Mouse (Mus musculus) kidney, postnatal 25 days (tissue): ENCODE results near the gene Chaf1b.

ENCODE experiments used
- DNase-seq, 2 experiments: peaks; one replicate each; pipeline ENCODE4 v3.0.0; 2021; ENCODE audit warnings: mixed read lengths in 2 of 2

Gene Chaf1b

GRCm38 (mm10) chr16:93883423-93884085, at the start of gene Chaf1b:
TSS of gene Chaf1b (plus strand) at chr16:93883901.
- peak; percentile 97 to 98 for DNase-seq

- DNase-seq: no peak
These were observed 49.6 kb upstream of the Chaf1b start for GRCm38 (mm10) chr16:93834076-93834475.

GRCm38 (mm10) chr16:93839049-93839448, 44.7 kb upstream of the Chaf1b start:
- no peak for DNase-seq

GRCm38 (mm10) chr16:93850527-93850926, 33.2 kb upstream of the Chaf1b start:
- DNase-seq: no peak

GRCm38 (mm10) chr16:93859967-93860366, 23.7 kb upstream of the Chaf1b start:
- DNase-seq: no peak

- peak; percentile 49 to 64 for DNase-seq
These were observed 23.0 kb upstream of the Chaf1b start for GRCm38 (mm10) chr16:93860686-93861085.

GRCm38 (mm10) chr16:93874841-93875240, 8.9 kb upstream of the Chaf1b start:
- no peak for DNase-seq

GRCm38 (mm10) chr16:93877612-93878380, 5.9 kb upstream of the Chaf1b start:
- no peak for DNase-seq

- peak; percentile 38 to 67 for DNase-seq
These were observed 503 bp downstream of the Chaf1b start for GRCm38 (mm10) chr16:93884086-93884721.

- DNase-seq: no peak
These were observed 1.0 kb downstream of the Chaf1b start for GRCm38 (mm10) chr16:93884722-93885113.

GRCm38 (mm10) chr16:93888481-93888880, 4.8 kb downstream of the Chaf1b start:
- DNase-seq: no peak

- DNase-seq: no peak
These were observed 7.4 kb downstream of the Chaf1b start for GRCm38 (mm10) chr16:93890948-93891604.

- DNase-seq: no peak
These were observed 9.6 kb downstream of the Chaf1b start for GRCm38 (mm10) chr16:93893285-93893684.

GRCm38 (mm10) chr16:93903027-93903426, 19.3 kb downstream of the Chaf1b start:
- DNase-seq: peak; percentile 44 to 56

GRCm38 (mm10) chr16:93906156-93907014, 22.7 kb downstream of the Chaf1b start:
- DNase-seq: peak; percentile 82 to 84

- DNase-seq: peak in 1 of 2 experiments; percentile 21
These were observed 24.1 kb downstream of the Chaf1b start for GRCm38 (mm10) chr16:93907761-93908160.

GRCm38 (mm10) chr16:93908196-93908595, 24.5 kb downstream of the Chaf1b start:
- DNase-seq: peak in 1 of 2 experiments; percentile 5

GRCm38 (mm10) chr16:93909936-93910335, 26.2 kb downstream of the Chaf1b start:
- DNase-seq: peak; percentile 65 to 68

- peak in 1 of 2 experiments; percentile 59 for DNase-seq
These were observed 27.3 kb downstream of the Chaf1b start for GRCm38 (mm10) chr16:93910735-93911665.

- peak; percentile 84 to 93 for DNase-seq
These were observed 28.5 kb downstream of the Chaf1b start for GRCm38 (mm10) chr16:93912158-93912557.

GRCm38 (mm10) chr16:93912808-93913207, 29.1 kb downstream of the Chaf1b start:
- DNase-seq: peak in 1 of 2 experiments; percentile 64
